Mouse (Mus musculus) ES-Bruce4 (cell line): ENCODE results near the gene Olfr979.

Source experiments
- CTCF ChIP-seq: IDR thresholded peaks from one replicate; pipeline ENCODE4 v1.8.1; 2011; ENCODE audit warnings: low read depth, low read length
- EP300 ChIP-seq: IDR thresholded peaks from 2 replicates; pipeline ENCODE4 v1.6.1; 2011; ENCODE audit warnings: low read depth, low read length; ENCODE audit not compliant: insufficient read depth
- POLR2A ChIP-seq: IDR thresholded peaks from one replicate; pipeline ENCODE4 v1.8.1; 2011; ENCODE audit warnings: low read length; ENCODE audit not compliant: insufficient read depth

DNA sequence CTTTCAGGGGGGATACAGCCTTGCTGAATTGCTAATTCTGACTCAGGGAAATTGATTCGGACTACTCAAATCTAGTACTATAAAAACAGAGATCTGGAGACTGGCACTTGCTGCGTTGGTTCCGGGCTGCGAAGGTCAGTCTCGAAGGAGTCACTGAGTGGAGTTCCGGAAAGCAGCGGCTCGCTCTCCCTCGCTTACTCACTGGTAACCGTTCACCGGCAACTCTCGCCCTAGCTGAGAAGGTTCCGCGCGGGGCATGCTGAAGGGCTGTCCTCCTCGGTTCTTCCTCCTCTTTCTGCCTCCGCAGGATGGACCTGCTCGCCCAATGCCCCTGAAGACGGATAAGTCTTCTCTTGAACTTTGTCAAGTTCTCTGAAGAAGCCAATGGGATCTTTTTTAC is 46.9 kb upstream of the Olfr979 start:
- TF ChIP-seq POLR2A (no peak), CTCF (no peak), EP300 (no peak)
